Mouse (Mus musculus) heart, embryonic 11.5 days (tissue): ENCODE results near the gene Rnf222. TPM values are rescaled to one million over a fixed set of nuclear protein-coding genes. Genes with fewer than 3 reads are reported as not detected.

ENCODE experiments used
- ATAC-seq: fragments of 200-750 bp; cut with Nextera tagmentation; replicated peaks from 2 replicates; pipeline ENCODE4 v1.8.0; 2017; ENCODE audit warnings: moderate library complexity; ENCODE audit not compliant: insufficient number of reproducible peaks, low FRiP score, low TSS enrichment
- H3K27ac ChIP-seq: fragments of 300-500 bp; sonication (generic); 2 replicates; pipeline ENCODE4 v1.5.1; 2014; ENCODE audit warnings: mild to moderate bottlenecking, low read depth, low read length
- H3K27me3 ChIP-seq: fragments of 300-500 bp; sonication (generic); 2 replicates; pipeline ENCODE4 v1.6.1; 2014; ENCODE audit warnings: mild to moderate bottlenecking, low read length, mixed read lengths; ENCODE audit not compliant: control insufficient read depth, insufficient read depth
- H3K36me3 ChIP-seq: fragments of 300-500 bp; sonication (generic); 2 replicates; pipeline ENCODE4 v1.6.1; 2014; ENCODE audit warnings: mild to moderate bottlenecking, low read length, moderate library complexity, mixed read lengths; ENCODE audit not compliant: control insufficient read depth, insufficient read depth
- H3K4me1 ChIP-seq: fragments of 300-500 bp; sonication (generic); 2 replicates; pipeline ENCODE4 v1.6.1; 2014; ENCODE audit warnings: low read length; ENCODE audit not compliant: control insufficient read depth, insufficient read depth
- H3K4me2 ChIP-seq: fragments of 300-500 bp; sonication (generic); 2 replicates; pipeline ENCODE4 v1.6.1; 2014; ENCODE audit warnings: mild to moderate bottlenecking, moderate library complexity
- H3K4me3 ChIP-seq: fragments of 300-500 bp; sonication (generic); 2 replicates; pipeline ENCODE4 v1.5.1; 2014; ENCODE audit warnings: low read depth, low read length
- H3K9ac ChIP-seq: fragments of 300-500 bp; sonication (generic); 2 replicates; pipeline ENCODE4 v1.6.1; 2014; ENCODE audit warnings: mild to moderate bottlenecking, low read depth, low read length, moderate library complexity
- H3K9me3 ChIP-seq: fragments of 300-500 bp; sonication (generic); replicated peaks from 2 replicates; pipeline ENCODE4 v1.6.1; 2016; ENCODE audit warnings: low read length; ENCODE audit not compliant: control insufficient read depth
- WGBS: fragments of 180-500 bp; shearing (Covaris S2); extraction: QIAGEN DNeasy Blood & Tissue Kit; methylation state at CpG from one replicate; pipeline ENCODE4 v1.1.7; 2014; ENCODE audit not compliant: insufficient replicate concordance; 5-methylcytosine and 5-hydroxymethylcytosine counted together
- polyA plus RNA-seq: library from polyadenylated mRNA; unstranded; fragments of >200 nt; fragmentation: Nextera tagmentation; extraction: Ambion mirVana; gene quantifications from 2 replicates; pipeline ENCODE4 v1.2.1, GENCODE M21; 2014

Rnf222 gene
- polyA plus RNA-seq, 1 experiment from 2014 or later: 0.11 TPM

- no peak overlapping the region for H3K4me2 ChIP-seq
- no peaks in the 10 kb centered on the region for H3K36me3 ChIP-seq
- no peak for ATAC-seq
- H3K9me3 ChIP-seq: no peaks in the 10 kb centered on the region
- H3K4me1 ChIP-seq: no peaks in the 10 kb centered on the region
- 76% methylated on average over 5 of the region's 5 CpGs for WGBS
- H3K9ac ChIP-seq: no peak overlapping the region
- no peaks in the 10 kb centered on the region for H3K27me3 ChIP-seq
- no peak overlapping the region for H3K27ac ChIP-seq
- no peak overlapping the region for H3K4me3 ChIP-seq
These were observed 9.5 kb upstream of the Rnf222 start for GRCm38 (mm10) chr11:68878811-68879210.

- ATAC-seq: no peak
- Histone ChIP-seq H3K9ac (0 out of 2 replicates have a peak overlapping the region, but pooled peaks have one; percentile 1), H3K27me3 (no peaks in the 10 kb centered on the region), H3K27ac (no peak overlapping the region), H3K4me1 (no peaks in the 10 kb centered on the region), H3K4me2 (no peak overlapping the region), H3K4me3 (no peak overlapping the region), H3K36me3 (no peaks in the 10 kb centered on the region), H3K9me3 (no peaks in the 10 kb centered on the region)
- WGBS: 23% methylated on average over 14 of the region's 14 CpGs
These were observed 6.2 kb upstream of the Rnf222 start for GRCm38 (mm10) chr11:68882107-68882506.

GRCm38 (mm10) chr11:68883843-68884242, 4.5 kb upstream of the Rnf222 start:
- Histone ChIP-seq H3K4me2 (no peak overlapping the region), H3K27ac (no peak overlapping the region), H3K9me3 (no peaks in the 10 kb centered on the region), H3K4me1 (no peaks in the 10 kb centered on the region), H3K9ac (no peak overlapping the region), H3K4me3 (no peak overlapping the region), H3K27me3 (no peaks in the 10 kb centered on the region), H3K36me3 (no peaks in the 10 kb centered on the region)
- WGBS: 69% methylated on average over 2 of the region's 2 CpGs
- ATAC-seq: no peak

- WGBS: 65% methylated on average over 5 of the region's 5 CpGs
- Histone ChIP-seq H3K4me3 (no peak overlapping the region), H3K4me2 (no peak overlapping the region), H3K36me3 (no peaks in the 10 kb centered on the region), H3K9ac (no peak overlapping the region), H3K4me1 (no peaks in the 10 kb centered on the region), H3K27ac (no peak overlapping the region), H3K9me3 (no peaks in the 10 kb centered on the region), H3K27me3 (no peaks in the 10 kb centered on the region)
- ATAC-seq: no peak
These were observed 4.0 kb upstream of the Rnf222 start for GRCm38 (mm10) chr11:68884368-68884767.

DNA sequence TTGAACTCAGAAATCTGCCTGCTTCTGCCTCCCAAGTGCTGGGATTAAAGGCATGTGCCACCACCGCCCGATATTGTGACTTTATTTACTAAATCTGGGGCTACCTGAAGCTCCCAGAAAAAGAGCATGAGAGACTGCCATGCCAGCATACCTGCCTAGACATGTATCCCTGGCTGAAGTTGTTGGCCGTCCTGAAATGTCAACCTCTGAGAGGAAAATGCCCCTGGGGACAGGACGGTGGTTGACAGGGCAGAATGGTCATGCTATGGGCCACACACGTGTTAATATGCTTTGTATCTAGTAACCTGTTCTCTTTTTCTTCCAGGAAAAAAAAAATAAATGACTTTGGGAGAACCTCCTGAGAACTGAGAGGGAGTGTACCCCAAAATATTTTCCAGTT, 2.3 kb upstream of the Rnf222 start:
- no peak overlapping the region for H3K4me2 ChIP-seq
- H3K4me1 ChIP-seq: no peaks in the 10 kb centered on the region
- no peaks in the 10 kb centered on the region for H3K9me3 ChIP-seq
- no peak overlapping the region for H3K27ac ChIP-seq
- no peak overlapping the region for H3K4me3 ChIP-seq
- no peaks in the 10 kb centered on the region for H3K27me3 ChIP-seq
- no peak for ATAC-seq
- no peak overlapping the region for H3K9ac ChIP-seq
- H3K36me3 ChIP-seq: no peaks in the 10 kb centered on the region
- 82% methylated on average over 5 of the region's 5 CpGs for WGBS

- Histone ChIP-seq H3K4me2 (no peak overlapping the region), H3K36me3 (no peaks in the 10 kb centered on the region), H3K27me3 (no peaks in the 10 kb centered on the region; the same call in 1 of the 2 replicates), H3K4me1 (peaks cover 7% of the 10 kb centered on the region; the same call in 1 of the 2 replicates), H3K27ac (no peak overlapping the region), H3K9me3 (no peaks in the 10 kb centered on the region), H3K4me3 (no peak overlapping the region), H3K9ac (no peak overlapping the region)
- no peak for ATAC-seq
- WGBS: 56% methylated on average over 2 of the region's 2 CpGs
These were observed 300 bp downstream of the Rnf222 start for GRCm38 (mm10) chr11:68888653-68889052.

GRCm38 (mm10) chr11:68890625-68891024, 2.3 kb downstream of the Rnf222 start:
- ATAC-seq: no peak
- Histone ChIP-seq H3K27me3 (no peaks in the 10 kb centered on the region; the same call in 1 of the 2 replicates), H3K36me3 (no peaks in the 10 kb centered on the region), H3K4me3 (no peak overlapping the region), H3K9me3 (no peaks in the 10 kb centered on the region), H3K4me1 (peaks cover 7% of the 10 kb centered on the region; the same call in 1 of the 2 replicates), H3K27ac (no peak overlapping the region), H3K4me2 (no peak overlapping the region), H3K9ac (no peak overlapping the region)
- 35% methylated on average over 2 of the region's 2 CpGs for WGBS

DNA sequence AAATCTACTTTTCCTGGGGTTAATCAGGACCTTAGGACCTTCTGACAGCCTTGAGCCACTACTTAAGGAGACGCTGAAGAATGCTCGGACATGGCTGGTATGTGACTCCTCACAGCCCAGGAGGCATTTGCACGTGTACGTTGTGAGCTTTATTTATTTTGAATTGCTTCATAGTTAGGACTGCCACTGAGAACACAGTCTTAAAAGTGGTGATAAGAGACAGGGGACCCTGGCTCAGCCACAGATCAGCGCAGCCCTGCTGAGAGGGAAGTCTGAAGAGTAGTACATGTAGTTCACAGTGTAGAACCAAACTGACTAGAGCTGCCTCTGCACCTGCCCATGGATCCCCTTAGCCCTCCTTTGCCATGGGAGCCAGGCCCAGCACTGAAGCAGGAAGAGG, 3.5 kb downstream of the Rnf222 start:
- Histone ChIP-seq H3K27me3 (no peaks in the 10 kb centered on the region; the same call in 1 of the 2 replicates), H3K27ac (no peak overlapping the region), H3K4me1 (peaks cover 7% of the 10 kb centered on the region; the same call in 1 of the 2 replicates), H3K4me2 (no peak overlapping the region), H3K36me3 (no peaks in the 10 kb centered on the region), H3K9me3 (no peaks in the 10 kb centered on the region), H3K9ac (0 out of 2 replicates have a peak overlapping the region, but pooled peaks have one; percentile 22), H3K4me3 (no peak overlapping the region)
- WGBS: 50% methylated on average over 5 of the region's 5 CpGs
- no peak for ATAC-seq

DNA sequence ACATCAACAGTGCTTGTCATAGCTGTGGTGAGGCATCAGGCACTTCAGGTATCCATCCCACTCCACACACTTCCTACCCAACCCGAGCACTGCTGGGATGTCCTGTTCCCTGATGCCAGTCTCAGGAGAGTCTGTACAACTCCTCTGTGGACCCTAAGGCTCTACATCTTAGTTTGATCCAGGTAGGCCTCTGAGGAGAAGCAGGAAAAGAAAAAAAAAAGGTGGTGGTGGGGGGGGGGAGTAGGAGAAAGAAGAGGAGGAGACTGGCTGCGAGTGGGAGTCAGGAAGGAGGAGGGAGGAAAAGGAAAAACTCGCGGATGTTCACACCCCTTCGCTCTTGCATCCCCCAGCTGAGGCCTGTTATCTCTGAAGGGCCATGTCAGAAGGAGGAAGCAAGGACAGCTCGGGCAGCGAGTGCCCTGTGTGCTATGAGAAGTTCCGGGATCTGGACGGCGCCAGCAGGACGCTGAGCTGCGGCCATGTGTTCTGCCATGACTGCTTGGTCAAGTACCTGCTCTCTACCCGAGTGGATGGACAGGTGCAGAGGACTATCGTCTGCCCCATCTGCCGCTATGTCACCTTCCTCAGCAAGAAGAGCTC, 4.0 kb downstream of the Rnf222 start:
- H3K9ac ChIP-seq: 0 out of 2 replicates have a peak overlapping the region, but pooled peaks have one; percentile 22
- no peak overlapping the region for H3K27ac ChIP-seq
- H3K36me3 ChIP-seq: no peaks in the 10 kb centered on the region
- H3K4me1 ChIP-seq: peaks cover 7% of the 10 kb centered on the region; the same call in 1 of the 2 replicates
- H3K9me3 ChIP-seq: no peaks in the 10 kb centered on the region
- ATAC-seq: 0 out of 2 replicates have a peak, but pooled peaks have one; percentile 39
- WGBS: 44% methylated on average over 15 of the region's 15 CpGs
- H3K4me3 ChIP-seq: no peak overlapping the region
- no peak overlapping the region; the same call in 1 of the 2 replicates for H3K4me2 ChIP-seq
- H3K27me3 ChIP-seq: no peaks in the 10 kb centered on the region; the same call in 1 of the 2 replicates
